Mouse (Mus musculus) embryo, embryonic 9.5 days (tissue): ENCODE data around the gene Gm10377.
"Not testable (repeated sequence)": the region's sequence is repeated elsewhere in the genome, so short reads cannot be mapped to it uniquely, and the experiment has no call there.

ENCODE experiments used
- DNase-seq: peaks from one replicate; pipeline ENCODE4 v3.0.0-alpha.2; 2017; ENCODE audit errors: extremely low spot score

The Gm10377 gene

GRCm38 (mm10) chr14:42797887-42798286 is at the start of gene Gm10377:
Gene Gm10377 (minus strand): TSS chr14:42797987.
- DNase-seq = not testable (repeated sequence)

DNA sequence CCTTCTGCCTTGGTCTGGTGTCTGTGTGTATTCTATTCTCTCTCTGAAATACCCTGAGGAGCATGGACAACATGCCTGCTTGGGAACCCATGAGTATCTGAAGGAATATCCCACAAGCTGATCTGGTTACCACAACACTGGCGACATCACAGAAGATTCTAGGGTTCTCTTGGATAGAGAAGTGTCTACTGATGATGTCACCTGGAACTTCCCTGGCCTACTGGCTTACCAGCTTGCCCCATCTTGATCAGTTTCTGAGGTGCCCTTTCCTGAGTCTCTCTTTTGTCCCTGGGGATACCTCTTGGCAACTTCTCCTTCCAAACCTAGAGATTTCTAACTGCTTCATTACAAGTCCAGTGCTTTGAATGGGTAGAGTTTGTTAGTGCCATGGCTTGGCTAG is 29.1 kb downstream of the Gm10377 start, which contains the start of gene Gm3015:
Gm3015 (minus strand) TSS at position 101 of the 400 bp plus-strand sequence.
- not testable (repeated sequence) for DNase-seq
